Mouse (Mus musculus) frontal cortex, postnatal 14 days (tissue): ENCODE data around the gene Gm49395.
A peak's percentile ranks its signal among the peaks of the same experiment; 100 is the strongest.

Experiments used
- DNase-seq, 2 experiments: peaks; one replicate each; pipeline ENCODE4 v3.0.0; 2022; ENCODE audit warnings: low spot score in 2 of 2

The Gm49395 gene

GRCm38 (mm10) chr13:115050660-115051559 lies 50.8 kb downstream of the Gm49395 start:
- DNase-seq: peak in 1 of 2 experiments; percentile 6

GRCm38 (mm10) chr13:115042652-115043051 lies 59.1 kb downstream of the Gm49395 start:
- DNase-seq: no peak

- DNase-seq: no peak
These were observed 64.4 kb downstream of the Gm49395 start for GRCm38 (mm10) chr13:115037304-115037703.

- DNase-seq: no peak
These were observed 66.3 kb downstream of the Gm49395 start for GRCm38 (mm10) chr13:115035387-115035786.

GRCm38 (mm10) chr13:115033135-115033534 lies 68.6 kb downstream of the Gm49395 start:
- no peak for DNase-seq

GRCm38 (mm10) chr13:115031177-115032000 lies 70.3 kb downstream of the Gm49395 start:
- DNase-seq: no peak

GRCm38 (mm10) chr13:115025394-115025793 lies 76.3 kb downstream of the Gm49395 start:
- DNase-seq: no peak

- no peak for DNase-seq
These were observed 79.5 kb downstream of the Gm49395 start for GRCm38 (mm10) chr13:115022117-115022787.

GRCm38 (mm10) chr13:115021411-115021810 lies 80.3 kb downstream of the Gm49395 start:
- DNase-seq: no peak

- no peak for DNase-seq
These were observed 81.0 kb downstream of the Gm49395 start for GRCm38 (mm10) chr13:115020727-115021126.

- DNase-seq: no peak
These were observed 84.2 kb downstream of the Gm49395 start for GRCm38 (mm10) chr13:115017545-115017944.

GRCm38 (mm10) chr13:115011547-115011946 lies 90.2 kb downstream of the Gm49395 start:
- no peak for DNase-seq

- DNase-seq: no peak
These were observed 95.4 kb downstream of the Gm49395 start for GRCm38 (mm10) chr13:115006213-115006835.

GRCm38 (mm10) chr13:115005342-115005741 lies 96.4 kb downstream of the Gm49395 start:
- no peak for DNase-seq

GRCm38 (mm10) chr13:115003444-115004053 lies 98.2 kb downstream of the Gm49395 start:
- no peak for DNase-seq

GRCm38 (mm10) chr13:115002837-115003236 lies 98.9 kb downstream of the Gm49395 start:
- no peak for DNase-seq

GRCm38 (mm10) chr13:115002155-115002554 lies 99.6 kb downstream of the Gm49395 start:
- no peak for DNase-seq

- no peak for DNase-seq
These were observed 102.1 kb downstream of the Gm49395 start for GRCm38 (mm10) chr13:114999582-114999981.

- no peak for DNase-seq
These were observed 103.6 kb downstream of the Gm49395 start for GRCm38 (mm10) chr13:114998100-114998499.

- no peak for DNase-seq
These were observed 109.3 kb downstream of the Gm49395 start for GRCm38 (mm10) chr13:114992260-114993014.
